Mouse (Mus musculus): ENCODE data around the gene 1700029F12Rik.

DNA sequence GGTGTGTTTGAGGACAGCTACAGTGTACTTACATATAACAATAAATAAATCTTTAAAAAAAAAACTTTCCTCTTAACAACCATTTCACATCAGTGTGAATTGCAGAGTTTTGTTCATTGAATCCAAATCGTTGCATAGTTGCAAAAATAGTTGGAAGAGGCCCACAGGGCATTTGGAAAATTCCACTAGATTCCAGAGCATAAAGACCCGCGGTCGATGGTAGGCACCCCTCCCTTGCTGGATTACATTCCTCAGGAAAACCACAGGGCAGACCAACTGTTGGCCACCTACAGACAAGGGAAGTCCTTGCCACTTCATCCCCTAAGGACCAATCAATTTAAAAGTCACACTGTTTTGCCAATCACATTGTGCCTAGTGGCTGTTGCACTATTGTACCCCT, 19.8 kb downstream of the 1700029F12Rik start:
- peak; percentile 9 for TF ChIP-seq MYOD1 (IDR thresholded peaks at IDR 0.05; ENCODE audit: control insufficient read depth, insufficient read length, low read depth)
- no peak for TF ChIP-seq CTCF (IDR thresholded peaks at IDR 0.05; ENCODE audit: control insufficient read depth, insufficient read depth, insufficient read length)
- no peak for TF ChIP-seq USF1 (IDR thresholded peaks at IDR 0.05; ENCODE audit: low read depth)
